9 mouse cellular contexts compared by ENCODE assay signal in genomic region chr1:180945001-180945980, GRCm38 (mm10). TPM values are rescaled to one million over a fixed set of nuclear protein-coding genes. Genes with fewer than 3 reads are reported as not detected.
DNase-seq lines count a peak whose midpoint lies in the region; ATAC-seq and TF ChIP-seq lines count a peak whose summit lies in the region.
"Had no signal": no experiment of that assay in that cellular context is flagged by ENCODE, and none has a peak within 500 bp of the region (broad histone marks: within the 10 kb centered on the region; RNA-seq: fewer than 3 reads in every experiment).

No protein-coding gene starts in this region.

- H3K4me2 ChIP-seq in forebrain, postnatal 0 days (ENCODE audit: low read depth), result no peak overlapping the region
- H3K4me2 ChIP-seq in hindbrain, embryonic 12.5 days (replicated peaks), result peak overlapping the region; percentile 15; the same call in 1 of the 2 replicates
- no peak overlapping the region for H3K4me2 ChIP-seq in midbrain, embryonic 13.5 days (replicated peaks)

- peaks cover 11% of the 10 kb centered on the region; the same call in 1 of the 2 replicates for H3K4me1 ChIP-seq in kidney, adult 2 months (ENCODE audit: control insufficient read depth, insufficient read depth, low read length)
- H3K4me1 ChIP-seq in forebrain, postnatal 0 days (ENCODE audit: insufficient read depth), result no peaks in the 10 kb centered on the region
- H3K4me1 ChIP-seq in hindbrain, embryonic 12.5 days, result peaks cover 25% of the 10 kb centered on the region
- H3K4me1 ChIP-seq in limb, embryonic 10.5 days, result peaks cover 57% of the 10 kb centered on the region
- peaks cover 25% of the 10 kb centered on the region for H3K4me1 ChIP-seq in midbrain, embryonic 13.5 days (replicated peaks)

- H3K36me3 ChIP-seq in kidney, adult 2 months (ENCODE audit: control insufficient read depth, insufficient read depth, low read length), result no peaks in the 10 kb centered on the region
- H3K36me3 ChIP-seq in forebrain, postnatal 0 days (ENCODE audit: insufficient read depth), result no peaks in the 10 kb centered on the region
- no peaks in the 10 kb centered on the region for H3K36me3 ChIP-seq in hindbrain, embryonic 12.5 days
- H3K36me3 ChIP-seq in limb, embryonic 10.5 days, result no peaks in the 10 kb centered on the region
- H3K36me3 ChIP-seq in midbrain, embryonic 13.5 days, result no peaks in the 10 kb centered on the region

- peak; percentile 59 for DNase-seq in kidney, adult 2 months
- no peak for DNase-seq in kidney, adult 18-20 months
- peak; percentile 90 for DNase-seq in brain, adult 2 months (ENCODE audit: low read depth, low spot score)
- DNase-seq in forebrain, postnatal 0 days, result no peak
- peak; percentile 69 for DNase-seq in limb, embryonic 10.5 days (ENCODE audit: low spot score)
- DNase-seq in urinary bladder, postnatal 4 days (ENCODE audit: low spot score in 2 of 2), result peak; percentile 59 to 71

- H3K27me3 ChIP-seq in kidney, adult 2 months (replicated peaks; ENCODE audit: control insufficient read depth, insufficient read depth, low read length), result no peaks in the 10 kb centered on the region
- H3K27me3 ChIP-seq in forebrain, postnatal 0 days (ENCODE audit: insufficient read depth, low read length), result peaks cover 30% of the 10 kb centered on the region
- H3K27me3 ChIP-seq in hindbrain, embryonic 12.5 days, result peaks cover 50% of the 10 kb centered on the region
- peaks cover 49% of the 10 kb centered on the region for H3K27me3 ChIP-seq in limb, embryonic 10.5 days (ENCODE audit: low read depth, poor library complexity, severe bottlenecking)
- H3K27me3 ChIP-seq in midbrain, embryonic 13.5 days, result peaks cover 53% of the 10 kb centered on the region

- H3K27ac ChIP-seq in kidney, adult 2 months (ENCODE audit: insufficient read depth, low read depth, low read length), result peak overlapping the region; percentile 19; the same call in 1 of the 2 replicates
- H3K27ac ChIP-seq in forebrain, postnatal 0 days (ENCODE audit: low read depth, low read length), result no peak overlapping the region
- H3K27ac ChIP-seq in hindbrain, embryonic 12.5 days, result no peak overlapping the region
- peak overlapping the region; percentile 78 for H3K27ac ChIP-seq in limb, embryonic 10.5 days
- H3K27ac ChIP-seq in midbrain, embryonic 13.5 days, result no peak overlapping the region

- 46% methylated on average over 20 of the region's 20 CpGs for WGBS in kidney, adult 2 months
- 32% methylated on average over 20 of the region's 20 CpGs for WGBS in forebrain, postnatal 0 days
- 29% methylated on average over 20 of the region's 20 CpGs for WGBS in hindbrain, embryonic 12.5 days
- WGBS in limb, embryonic 10.5 days, result 22% methylated on average over 20 of the region's 20 CpGs
- 27% methylated on average over 20 of the region's 20 CpGs for WGBS in midbrain, embryonic 13.5 days

- TF ChIP-seq POLR2A in kidney, adult 2 months (IDR thresholded peaks at IDR 0.05; ENCODE audit: low read depth, low read length), result no peak

- H3K9me3 ChIP-seq in forebrain, postnatal 0 days (ENCODE audit: low read length), result no peaks in the 10 kb centered on the region
- no peaks in the 10 kb centered on the region for H3K9me3 ChIP-seq in hindbrain, embryonic 12.5 days (replicated peaks)
- H3K9me3 ChIP-seq in limb, embryonic 10.5 days (replicated peaks), result no peaks in the 10 kb centered on the region
- H3K9me3 ChIP-seq in midbrain, embryonic 13.5 days, result no peaks in the 10 kb centered on the region

- peak; percentile 85 for ATAC-seq in forebrain, postnatal 0 days
- ATAC-seq in hindbrain, embryonic 12.5 days (ENCODE audit: low FRiP score), result peak; percentile 59; the same call in 1 of the 2 replicates
- peak; percentile 62 for ATAC-seq in midbrain, embryonic 13.5 days

- no peak for TF ChIP-seq CTCF in kidney, adult 2 months (conservative IDR thresholded peaks at IDR 0.05; ENCODE audit: insufficient read depth, insufficient read length, low read depth, low read length)
- TF ChIP-seq CTCF in forebrain, postnatal 0 days (IDR thresholded peaks at IDR 0.05; ENCODE audit: low read depth), result no peak

- H3K9ac ChIP-seq in forebrain, postnatal 0 days, result no peak overlapping the region
- no peak overlapping the region for H3K9ac ChIP-seq in hindbrain, embryonic 12.5 days
- H3K9ac ChIP-seq in midbrain, embryonic 13.5 days (replicated peaks), result no peak overlapping the region

- no peak overlapping the region for H3K4me3 ChIP-seq in kidney, adult 2 months (ENCODE audit: insufficient read depth, low read depth, low read length)
- H3K4me3 ChIP-seq in forebrain, postnatal 0 days (ENCODE audit: low read depth, low read length), result no peak overlapping the region
- H3K4me3 ChIP-seq in hindbrain, embryonic 12.5 days, result no peak overlapping the region
- H3K4me3 ChIP-seq in limb, embryonic 10.5 days, result peak overlapping the region; percentile 39
- no peak overlapping the region for H3K4me3 ChIP-seq in midbrain, embryonic 13.5 days (replicated peaks)

RNA-seq across cellular contexts. Expression of gene Tmem63a, which starts 3.1 kb away (rescaled TPM):
- 26.7 and 28.7 TPM in 2 replicates for polyA plus RNA-seq in kidney, adult 2 months (2012; rRNA removed)
- total RNA-seq in forebrain, postnatal 0 days (2014; rRNA removed), result 1.3 and 3.2 TPM in 2 replicates
- 1.8 and 2.1 TPM in 2 replicates for polyA plus RNA-seq in forebrain, postnatal 0 days (2015; fragmentation: Nextera tagmentation; extraction: Ambion mirVana)
- polyA plus RNA-seq in hindbrain, embryonic 12.5 days (2016; fragmentation: Nextera tagmentation; extraction: Ambion mirVana), result 6.9 and 7.2 TPM in 2 replicates
- 2.9 and 6.2 TPM in 2 replicates for polyA plus RNA-seq in limb, embryonic 10.5 days (2016; fragmentation: Nextera tagmentation; extraction: Ambion mirVana)
- polyA plus RNA-seq in midbrain, embryonic 13.5 days (2015; fragmentation: Nextera tagmentation; extraction: Ambion mirVana), result 0.93 and 1.8 TPM in 2 replicates

RNA-seq across cellular contexts. Expression of gene Lefty1, which starts 10.5 kb away (rescaled TPM):
- 2.9 and 3.8 TPM in 2 replicates for polyA plus RNA-seq in kidney, adult 2 months (2012; rRNA removed)
- total RNA-seq in forebrain, postnatal 0 days (2014; rRNA removed), result not detected in 2 replicates
- polyA plus RNA-seq in forebrain, postnatal 0 days (2015; fragmentation: Nextera tagmentation; extraction: Ambion mirVana), result 0.33 and 0.35 TPM in 2 replicates
- polyA plus RNA-seq in hindbrain, embryonic 12.5 days (2016; fragmentation: Nextera tagmentation; extraction: Ambion mirVana), result 0.46 and 1.7 TPM in 2 replicates
- 0.23 and 0.33 TPM in 2 replicates for polyA plus RNA-seq in limb, embryonic 10.5 days (2016; fragmentation: Nextera tagmentation; extraction: Ambion mirVana)
- 0.31 TPM in 1 of 2 replicates, not detected in the other for polyA plus RNA-seq in midbrain, embryonic 13.5 days (2015; fragmentation: Nextera tagmentation; extraction: Ambion mirVana)
- total RNA-seq: neutrophil, adult 5-6 weeks had no signal

RNA-seq across cellular contexts. Expression of gene Pycr2, which starts 41.2 kb away (rescaled TPM):
- polyA plus RNA-seq in kidney, adult 2 months (2012; rRNA removed), result 20.9 and 24.1 TPM in 2 replicates
- 64.2 and 81.2 TPM in 2 replicates for total RNA-seq in forebrain, postnatal 0 days (2014; rRNA removed)
- 68.4 and 70.5 TPM in 2 replicates for polyA plus RNA-seq in forebrain, postnatal 0 days (2015; fragmentation: Nextera tagmentation; extraction: Ambion mirVana)
- polyA plus RNA-seq in hindbrain, embryonic 12.5 days (2016; fragmentation: Nextera tagmentation; extraction: Ambion mirVana), result 80.3 and 91.6 TPM in 2 replicates
- 163 and 166 TPM in 2 replicates for polyA plus RNA-seq in limb, embryonic 10.5 days (2016; fragmentation: Nextera tagmentation; extraction: Ambion mirVana)
- polyA plus RNA-seq in midbrain, embryonic 13.5 days (2015; fragmentation: Nextera tagmentation; extraction: Ambion mirVana), result 76.6 and 83.1 TPM in 2 replicates

RNA-seq across cellular contexts. Expression of gene Lefty2, which starts 52.4 kb away (rescaled TPM):
- not detected in 2 replicates for polyA plus RNA-seq in kidney, adult 2 months (2012; rRNA removed)
- 21.1 and 21.2 TPM in 2 replicates for total RNA-seq in forebrain, postnatal 0 days (2014; rRNA removed)
- 11.3 and 17.3 TPM in 2 replicates for polyA plus RNA-seq in forebrain, postnatal 0 days (2015; fragmentation: Nextera tagmentation; extraction: Ambion mirVana)
- polyA plus RNA-seq in hindbrain, embryonic 12.5 days (2016; fragmentation: Nextera tagmentation; extraction: Ambion mirVana), result 0.08 TPM in 1 of 2 replicates, not detected in the other
- polyA plus RNA-seq in limb, embryonic 10.5 days (2016; fragmentation: Nextera tagmentation; extraction: Ambion mirVana), result not detected in 2 replicates
- polyA plus RNA-seq in midbrain, embryonic 13.5 days (2015; fragmentation: Nextera tagmentation; extraction: Ambion mirVana), result 0.27 and 0.31 TPM in 2 replicates
- total RNA-seq: neutrophil, adult 5-6 weeks had no signal

Comparison
In these comparisons a context has a peak if more than half of its experiments do, and no peak if none do; other contexts are left out.
1. DNase-seq: peak in kidney, adult 2 months (single experiment), brain, adult 2 months (single experiment), limb, embryonic 10.5 days (single experiment) and urinary bladder, postnatal 4 days (2 of 2); none in kidney, adult 18-20 months (single experiment) and forebrain, postnatal 0 days (single experiment).
2. H3K27ac ChIP-seq: peak in kidney, adult 2 months (single experiment) and limb, embryonic 10.5 days (single experiment); none in forebrain, postnatal 0 days (single experiment), hindbrain, embryonic 12.5 days (single experiment) and midbrain, embryonic 13.5 days (single experiment).
3. Peak in every context shown above with its lines, with median percentiles within 50 percentile points of each other: ATAC-seq.